Mouse (Mus musculus): ENCODE measurements around the gene Scn1b.

DNA sequence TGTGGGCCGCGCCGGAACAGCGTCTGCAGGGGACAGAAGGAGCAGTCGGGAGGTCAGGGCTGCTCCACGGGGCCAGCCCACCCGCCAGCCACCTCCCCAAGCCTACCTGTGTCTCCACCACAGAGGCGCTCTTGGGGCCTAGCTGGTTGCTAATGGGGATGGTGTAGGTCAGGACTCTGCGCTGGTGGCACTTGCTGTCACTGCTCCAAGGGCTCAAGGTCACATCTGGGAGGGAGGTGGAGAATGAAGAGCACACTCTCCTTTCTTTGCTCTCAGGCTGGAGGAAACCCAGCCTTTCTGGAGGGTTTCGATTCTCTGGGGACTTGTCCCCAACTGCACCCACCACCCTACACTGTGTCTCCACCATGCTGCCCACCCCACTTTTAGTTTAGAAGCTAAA lies 8.9 kb upstream of the Scn1b start:
- TF ChIP-seq CTCF (IDR thresholded peaks at IDR 0.05; ENCODE audit: low read depth, low read length): no peak
- TF ChIP-seq POLR2A (IDR thresholded peaks at IDR 0.05; ENCODE audit: borderline replicate concordance, low read depth, low read length): no peak
